Mouse (Mus musculus): ENCODE measurements around the gene Ly86. TPM values are rescaled to one million over a fixed set of nuclear protein-coding genes. Genes with fewer than 3 reads are reported as not detected.

The Ly86 gene
- polyA plus RNA-seq, 1 experiment from 2014 or later = 5.2 TPM

DNA sequence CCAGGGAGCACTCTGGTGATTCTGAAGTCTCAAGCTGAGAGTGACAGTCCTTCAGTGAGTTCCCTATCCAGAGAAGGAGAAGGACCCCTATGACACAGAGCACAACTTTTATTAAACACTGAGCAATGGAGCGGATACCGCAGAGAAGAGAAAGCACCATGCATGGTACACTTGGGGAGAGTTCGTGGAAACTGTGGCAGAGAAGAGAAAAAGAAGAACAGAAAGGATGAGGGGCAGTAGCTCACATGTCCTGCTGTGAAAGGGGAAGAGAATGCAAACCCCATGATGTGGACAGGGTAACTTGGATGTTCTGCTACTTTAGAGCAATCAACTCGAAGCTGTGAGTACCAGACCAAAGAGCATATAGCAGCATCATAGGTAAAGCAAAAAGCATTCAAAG lies 14.0 kb upstream of the Ly86 start:
- no peaks in the 10 kb centered on the region for H3K27me3 ChIP-seq
- H3K9me3 ChIP-seq (replicated peaks) = no peaks in the 10 kb centered on the region
- no peak for ATAC-seq
- no peak overlapping the region for H3K27ac ChIP-seq
- H3K4me3 ChIP-seq = no peak overlapping the region
- no peak overlapping the region for H3K4me2 ChIP-seq
- H3K9ac ChIP-seq = no peak overlapping the region
- no peaks in the 10 kb centered on the region for H3K36me3 ChIP-seq (ENCODE audit: poor library complexity, severe bottlenecking)
- 89% methylated on average over 4 of the region's 4 CpGs for WGBS
- no peaks in the 10 kb centered on the region for H3K4me1 ChIP-seq

DNA sequence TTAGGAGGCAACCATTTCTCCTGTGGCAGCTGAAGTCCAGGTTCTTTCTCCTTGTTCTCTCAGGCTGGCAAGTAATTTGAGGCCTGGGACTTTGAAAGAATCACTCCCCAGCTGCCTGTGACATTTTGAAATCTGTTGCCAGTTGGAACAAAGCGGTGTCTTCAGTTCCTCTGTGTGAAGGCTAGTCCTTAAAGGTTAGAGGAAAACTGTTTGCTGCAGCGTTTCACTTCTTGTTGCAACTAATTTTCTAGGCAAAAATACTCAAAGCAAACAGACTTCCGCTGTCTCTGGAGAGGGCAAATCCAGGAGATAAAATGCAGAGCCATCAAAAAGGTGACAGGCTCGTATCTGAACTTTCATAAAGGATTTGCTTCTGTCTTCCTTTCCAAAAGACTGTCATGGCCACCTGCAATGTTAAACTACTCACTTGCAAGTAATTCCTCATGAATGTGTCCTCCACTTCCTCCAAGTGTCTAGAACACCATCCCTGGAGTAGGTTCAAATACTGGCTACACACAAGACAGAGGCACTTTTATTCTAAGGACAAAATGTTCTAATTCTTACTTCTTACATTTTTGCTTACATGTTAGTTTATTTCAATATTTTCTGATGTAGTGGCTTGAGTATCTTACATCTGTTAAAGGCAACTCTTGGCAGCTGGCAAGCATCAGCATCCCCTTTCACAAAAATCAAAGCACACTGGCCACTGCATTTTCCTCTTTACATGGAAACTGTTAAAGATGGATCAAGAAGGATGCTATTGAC lies 12.0 kb upstream of the Ly86 start:
- no peak overlapping the region for H3K4me3 ChIP-seq
- H3K9me3 ChIP-seq (replicated peaks) = no peaks in the 10 kb centered on the region
- no peak overlapping the region for H3K9ac ChIP-seq
- no peak overlapping the region for H3K27ac ChIP-seq
- WGBS = 84% methylated on average over 4 of the region's 4 CpGs
- H3K36me3 ChIP-seq (ENCODE audit: poor library complexity, severe bottlenecking) = no peaks in the 10 kb centered on the region
- no peaks in the 10 kb centered on the region for H3K27me3 ChIP-seq
- no peak overlapping the region for H3K4me2 ChIP-seq
- ATAC-seq = no peak
- no peaks in the 10 kb centered on the region for H3K4me1 ChIP-seq

DNA sequence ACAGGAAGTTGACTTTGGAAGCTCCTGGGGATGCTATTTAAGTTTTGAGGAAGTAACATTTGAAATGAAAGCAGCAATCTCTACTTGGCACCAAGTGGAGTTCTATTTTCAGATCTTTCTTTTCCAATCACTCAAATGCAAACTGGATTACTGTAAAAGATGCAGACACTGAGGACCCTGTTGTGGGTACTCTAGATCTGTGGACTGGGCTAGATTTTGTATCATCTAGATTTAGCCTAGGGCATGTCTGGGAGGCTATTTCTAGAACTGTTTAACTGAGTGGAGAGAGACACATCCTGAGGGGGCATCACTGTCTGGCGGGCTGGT lies 11.5 kb upstream of the Ly86 start:
- Histone ChIP-seq H3K9ac (no peak overlapping the region), H3K4me3 (no peak overlapping the region), H3K27ac (no peak overlapping the region), H3K9me3 (replicated peaks) (no peaks in the 10 kb centered on the region), H3K4me2 (no peak overlapping the region), H3K27me3 (no peaks in the 10 kb centered on the region), H3K4me1 (no peaks in the 10 kb centered on the region), H3K36me3 (ENCODE audit: poor library complexity, severe bottlenecking) (no peaks in the 10 kb centered on the region)
- ATAC-seq = no peak
- 92% methylated on average over 1 of the region's 1 CpGs for WGBS

DNA sequence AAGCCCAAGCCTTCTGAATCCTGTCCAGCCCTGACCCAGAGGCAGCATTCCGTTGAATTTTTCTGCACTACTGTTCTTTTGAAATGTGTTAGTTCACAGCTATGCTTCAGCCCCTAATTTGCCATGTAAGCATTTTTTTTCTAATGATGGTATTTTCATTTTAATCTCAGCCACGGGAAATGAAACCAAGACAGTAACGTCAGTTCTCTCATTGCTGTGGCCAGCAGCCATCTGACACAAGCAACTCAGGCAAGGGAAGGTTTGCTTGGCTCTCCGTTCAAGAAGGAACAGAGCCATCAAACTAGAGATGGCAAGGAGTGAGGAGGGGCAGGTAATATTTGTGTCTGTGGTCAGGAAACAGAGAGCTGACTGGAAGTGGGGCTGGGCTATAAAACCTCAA lies 7.7 kb upstream of the Ly86 start:
- Histone ChIP-seq H3K4me3 (no peak overlapping the region), H3K27me3 (no peaks in the 10 kb centered on the region), H3K9ac (no peak overlapping the region), H3K4me1 (no peaks in the 10 kb centered on the region), H3K9me3 (replicated peaks) (no peaks in the 10 kb centered on the region), H3K4me2 (no peak overlapping the region), H3K36me3 (ENCODE audit: poor library complexity, severe bottlenecking) (no peaks in the 10 kb centered on the region), H3K27ac (no peak overlapping the region)
- no peak for ATAC-seq
- 89% methylated on average over 4 of the region's 4 CpGs for WGBS

DNA sequence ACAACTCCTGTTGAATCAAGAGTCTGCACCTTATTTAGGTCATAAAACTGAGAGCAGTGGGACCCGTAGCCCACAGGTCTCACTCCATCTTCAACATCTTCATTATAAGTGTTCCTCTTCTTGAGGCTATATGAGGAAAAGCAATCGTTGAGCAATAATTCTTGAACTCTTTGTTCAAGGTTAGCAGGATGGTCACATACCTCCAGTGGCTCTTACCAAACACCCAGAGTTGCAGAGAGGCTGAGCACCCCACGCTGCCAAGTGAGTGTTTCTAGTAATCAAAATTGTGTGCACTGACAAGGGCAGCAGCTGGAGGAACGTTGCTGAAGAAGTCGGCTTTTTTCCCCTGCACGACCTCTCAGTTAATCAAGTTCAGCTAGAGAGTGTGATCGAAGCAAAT lies 7.1 kb upstream of the Ly86 start:
- Histone ChIP-seq H3K9ac (no peak overlapping the region), H3K4me1 (no peaks in the 10 kb centered on the region), H3K27ac (no peak overlapping the region), H3K4me3 (no peak overlapping the region), H3K36me3 (ENCODE audit: poor library complexity, severe bottlenecking) (no peaks in the 10 kb centered on the region), H3K9me3 (replicated peaks) (no peaks in the 10 kb centered on the region), H3K4me2 (no peak overlapping the region), H3K27me3 (no peaks in the 10 kb centered on the region)
- 80% methylated on average over 7 of the region's 7 CpGs for WGBS
- ATAC-seq = no peak

- no peak overlapping the region for H3K4me2 ChIP-seq
- H3K4me1 ChIP-seq = no peaks in the 10 kb centered on the region
- no peaks in the 10 kb centered on the region for H3K27me3 ChIP-seq
- ATAC-seq = no peak
- 100% methylated on average over 1 of the region's 1 CpGs for WGBS
- no peaks in the 10 kb centered on the region for H3K36me3 ChIP-seq (ENCODE audit: poor library complexity, severe bottlenecking)
- H3K9ac ChIP-seq = no peak overlapping the region
- H3K27ac ChIP-seq = no peak overlapping the region
- H3K9me3 ChIP-seq (replicated peaks) = no peaks in the 10 kb centered on the region
- no peak overlapping the region for H3K4me3 ChIP-seq
Measured at GRCm38 (mm10) chr13:37342804-37343203, 2.2 kb upstream of the Ly86 start.

- no peak for ATAC-seq
- H3K4me2 ChIP-seq = no peak overlapping the region
- H3K9ac ChIP-seq = no peak overlapping the region
- WGBS = 93% methylated on average over 10 of the region's 10 CpGs
- no peaks in the 10 kb centered on the region for H3K36me3 ChIP-seq (ENCODE audit: poor library complexity, severe bottlenecking)
- 0 out of 2 replicates have a peak, but pooled peaks cover 4% of the 10 kb centered on the region for H3K4me1 ChIP-seq
- H3K9me3 ChIP-seq (replicated peaks) = no peaks in the 10 kb centered on the region
- H3K4me3 ChIP-seq = no peak overlapping the region
- no peaks in the 10 kb centered on the region for H3K27me3 ChIP-seq
- no peak overlapping the region for H3K27ac ChIP-seq
Measured at GRCm38 (mm10) chr13:37345823-37346222, 815 bp downstream of the Ly86 start.

- no peak overlapping the region for H3K4me3 ChIP-seq
- H3K27me3 ChIP-seq = no peaks in the 10 kb centered on the region
- WGBS = 90% methylated on average over 8 of the region's 8 CpGs
- H3K9ac ChIP-seq = no peak overlapping the region
- H3K4me1 ChIP-seq = 0 out of 2 replicates have a peak, but pooled peaks cover 4% of the 10 kb centered on the region
- no peak overlapping the region for H3K27ac ChIP-seq
- no peak overlapping the region for H3K4me2 ChIP-seq
- no peaks in the 10 kb centered on the region for H3K36me3 ChIP-seq (ENCODE audit: poor library complexity, severe bottlenecking)
- no peaks in the 10 kb centered on the region for H3K9me3 ChIP-seq (replicated peaks)
- ATAC-seq = no peak
Measured at GRCm38 (mm10) chr13:37347871-37348595, 3.0 kb downstream of the Ly86 start.

DNA sequence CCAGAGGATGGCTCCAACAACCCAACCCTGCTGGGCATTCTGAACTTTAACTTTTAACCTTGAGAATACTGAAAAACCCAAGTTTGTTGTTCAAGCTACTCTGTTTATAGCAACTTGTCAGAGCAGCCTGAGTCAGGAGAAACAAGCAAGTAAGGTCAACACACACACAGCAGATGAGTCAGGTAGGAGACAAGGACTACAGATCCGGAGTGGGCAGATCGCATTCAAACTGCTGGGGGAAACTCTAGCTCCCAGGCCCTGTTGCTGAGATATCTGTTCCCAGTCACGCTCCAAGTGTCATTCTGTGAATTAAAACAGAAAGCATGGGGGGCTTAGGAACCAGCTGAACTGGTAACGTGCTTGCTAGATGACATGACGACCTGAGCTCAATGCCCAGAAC lies 4.0 kb downstream of the Ly86 start:
- H3K9me3 ChIP-seq (replicated peaks) = no peaks in the 10 kb centered on the region
- 0 out of 2 replicates have a peak, but pooled peaks cover 4% of the 10 kb centered on the region for H3K4me1 ChIP-seq
- ATAC-seq = no peak
- H3K36me3 ChIP-seq (ENCODE audit: poor library complexity, severe bottlenecking) = no peaks in the 10 kb centered on the region
- no peaks in the 10 kb centered on the region for H3K27me3 ChIP-seq
- WGBS = 86% methylated on average over 5 of the region's 5 CpGs
- H3K9ac ChIP-seq = no peak overlapping the region
- no peak overlapping the region for H3K27ac ChIP-seq
- H3K4me3 ChIP-seq = no peak overlapping the region
- H3K4me2 ChIP-seq = no peak overlapping the region

DNA sequence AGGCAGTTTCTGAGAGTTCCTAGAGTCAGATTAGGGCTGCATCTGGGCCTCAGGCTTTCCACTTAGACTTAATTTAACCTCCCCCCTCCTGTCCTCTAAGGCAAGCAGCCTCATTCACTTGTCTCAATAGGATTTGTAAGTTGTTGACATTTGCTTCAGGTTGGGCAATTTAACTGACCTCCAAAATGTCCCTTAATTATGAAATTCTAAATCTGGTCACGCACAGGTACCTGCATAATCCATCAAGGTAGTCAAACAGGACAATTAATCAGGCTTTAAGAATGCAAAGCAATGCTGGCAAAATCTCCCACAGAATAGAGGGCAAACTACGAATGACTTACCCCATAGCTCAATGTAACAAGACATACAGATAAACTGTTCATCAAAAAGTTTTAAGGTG lies 8.0 kb downstream of the Ly86 start:
- H3K27ac ChIP-seq = no peak overlapping the region
- no peak overlapping the region for H3K4me3 ChIP-seq
- no peak overlapping the region for H3K9ac ChIP-seq
- no peaks in the 10 kb centered on the region for H3K27me3 ChIP-seq
- ATAC-seq = no peak
- H3K4me1 ChIP-seq = 0 out of 2 replicates have a peak, but pooled peaks cover 4% of the 10 kb centered on the region
- H3K4me2 ChIP-seq = no peak overlapping the region
- 70% methylated on average over 2 of the region's 2 CpGs for WGBS
- no peaks in the 10 kb centered on the region for H3K36me3 ChIP-seq (ENCODE audit: poor library complexity, severe bottlenecking)
- no peaks in the 10 kb centered on the region for H3K9me3 ChIP-seq (replicated peaks)

- H3K36me3 ChIP-seq (ENCODE audit: poor library complexity, severe bottlenecking) = no peaks in the 10 kb centered on the region
- H3K27me3 ChIP-seq = no peaks in the 10 kb centered on the region
- ATAC-seq = no peak
- no peak overlapping the region for H3K9ac ChIP-seq
- H3K4me2 ChIP-seq = no peak overlapping the region
- H3K27ac ChIP-seq = no peak overlapping the region
- H3K9me3 ChIP-seq (replicated peaks) = no peaks in the 10 kb centered on the region
- no peak overlapping the region for H3K4me3 ChIP-seq
- 0 out of 2 replicates have a peak, but pooled peaks cover 4% of the 10 kb centered on the region for H3K4me1 ChIP-seq
- WGBS = 68% methylated on average over 4 of the region's 4 CpGs
Measured at GRCm38 (mm10) chr13:37353868-37354267, 8.9 kb downstream of the Ly86 start.

DNA sequence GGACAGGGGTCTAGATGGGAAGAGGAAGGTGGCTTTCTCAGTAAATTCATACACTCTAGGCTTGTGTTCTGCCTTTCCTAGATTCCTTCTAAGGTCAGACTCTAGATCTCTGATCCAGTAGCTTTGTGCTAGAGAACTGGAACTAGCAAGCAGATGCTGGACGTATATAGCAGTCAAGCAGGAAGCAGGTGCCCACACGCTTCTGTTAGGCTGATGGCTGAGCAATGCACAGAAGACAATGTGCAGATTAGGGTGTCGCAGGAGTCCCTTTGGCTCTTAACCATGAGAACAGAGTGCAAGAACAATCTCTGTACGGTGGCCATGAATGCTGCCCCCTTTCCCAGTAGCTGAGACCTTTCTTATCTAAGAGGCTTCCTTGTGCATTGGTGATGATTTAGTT lies 9.4 kb downstream of the Ly86 start:
- Histone ChIP-seq H3K9ac (no peak overlapping the region), H3K4me1 (0 out of 2 replicates have a peak, but pooled peaks cover 4% of the 10 kb centered on the region), H3K4me2 (no peak overlapping the region), H3K36me3 (ENCODE audit: poor library complexity, severe bottlenecking) (no peaks in the 10 kb centered on the region), H3K9me3 (replicated peaks) (no peaks in the 10 kb centered on the region), H3K4me3 (no peak overlapping the region), H3K27me3 (no peaks in the 10 kb centered on the region), H3K27ac (no peak overlapping the region)
- WGBS = 96% methylated on average over 4 of the region's 4 CpGs
- no peak for ATAC-seq

Data from forebrain, embryonic 13.5 days (tissue).